Mouse (Mus musculus) urinary bladder, postnatal 10 days (tissue): ENCODE results near the gene Gm2431.
"Not testable (repeated sequence)": the region's sequence is repeated elsewhere in the genome, so short reads cannot be mapped to it uniquely, and the experiment has no call there.

Experiments
- DNase-seq: peaks from one replicate; pipeline ENCODE4 v3.0.0; 2022; ENCODE audit warnings: low spot score

The Gm2431 gene

DNA sequence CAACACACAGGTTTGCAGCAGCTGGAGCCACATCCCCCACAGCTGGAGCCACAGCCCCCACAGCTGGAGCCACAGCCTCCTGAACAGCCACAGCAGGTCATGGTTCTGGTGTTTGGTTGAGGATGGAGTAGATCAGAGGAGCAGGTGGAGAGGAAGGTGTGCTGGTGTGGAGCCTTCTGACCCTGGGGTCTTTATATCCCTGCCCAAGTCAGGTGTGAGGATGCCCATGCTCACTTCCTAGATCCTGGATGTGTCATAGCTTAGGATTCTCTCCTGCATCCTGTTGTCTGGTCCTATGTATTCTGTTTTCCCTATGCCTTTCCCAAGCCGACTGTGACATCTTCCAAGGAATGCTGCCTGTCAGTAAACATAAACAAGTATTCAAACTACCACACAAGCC lies at the start of gene Gm2431:
Gene Gm2431, minus strand, starts transcription at position 101 of the 400 bp plus-strand sequence.
- not testable (repeated sequence) for DNase-seq

DNA sequence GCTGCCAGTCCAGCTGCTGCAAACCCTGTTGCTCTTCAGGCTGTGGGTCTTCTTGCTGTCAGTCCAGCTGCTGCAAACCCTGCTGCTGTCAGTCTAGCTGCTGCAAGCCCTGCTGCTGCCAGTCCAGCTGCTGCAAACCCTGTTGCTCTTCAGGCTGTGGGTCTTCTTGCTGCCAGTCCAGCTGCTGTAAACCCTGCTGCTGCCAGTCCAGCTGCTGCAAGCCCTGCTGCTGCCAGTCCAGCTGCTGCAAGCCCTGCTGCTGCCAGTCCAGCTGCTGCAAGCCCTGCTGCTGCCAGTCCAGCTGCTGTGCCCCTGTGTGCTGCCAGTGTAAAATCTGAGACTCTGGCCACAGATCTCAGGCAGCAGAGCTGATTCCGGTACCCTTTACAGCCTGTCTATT lies 45.8 kb upstream of the Gm2431 start:
- not testable (repeated sequence) for DNase-seq

DNA sequence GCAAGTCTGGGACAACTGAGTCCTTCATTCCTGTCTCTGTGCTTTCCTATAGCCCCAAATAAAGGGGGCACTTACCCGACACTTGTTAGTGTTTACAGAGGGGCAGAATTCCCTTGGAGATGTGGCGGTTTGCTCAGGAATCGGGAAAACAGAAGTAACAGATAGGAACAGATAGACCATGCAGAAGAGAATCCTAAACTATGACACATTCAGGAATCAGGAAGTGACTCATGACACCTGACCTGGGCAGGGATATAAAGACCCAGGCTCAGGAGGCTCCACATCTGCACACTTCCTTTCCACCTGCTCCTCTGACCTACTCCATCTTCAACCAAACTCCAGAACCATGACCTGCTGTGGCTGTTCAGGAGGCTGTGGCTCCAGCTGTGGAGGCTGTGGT lies 45.1 kb upstream of the Gm2431 start, which contains the start of gene Krtap5-4:
Gene Krtap5-4, plus strand, starts transcription at position 301 of the 400 bp plus-strand sequence.
- no peak for DNase-seq

DNA sequence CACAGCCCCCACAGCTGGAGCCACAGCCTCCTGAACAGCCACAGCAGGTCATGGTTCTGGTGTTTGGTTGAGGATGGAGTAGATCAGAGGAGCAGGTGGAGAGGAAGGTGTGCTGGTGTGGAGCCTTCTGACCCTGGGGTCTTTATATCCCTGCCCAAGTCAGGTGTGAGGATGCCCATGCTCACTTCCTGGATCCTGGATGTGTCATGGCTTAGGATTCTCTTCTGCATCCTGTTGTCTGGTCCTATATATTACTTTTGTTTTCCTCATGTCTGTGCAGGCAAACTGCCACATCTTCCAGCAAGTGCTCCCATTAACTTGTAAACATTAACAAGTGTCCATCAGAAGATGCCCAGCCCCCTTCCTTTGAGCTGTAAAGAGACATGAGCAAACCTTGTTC lies 38.9 kb upstream of the Gm2431 start, which contains the start of gene Krtap5-1:
Gene Krtap5-1, minus strand, starts transcription at position 101 of the 400 bp plus-strand sequence.
- not testable (repeated sequence) for DNase-seq

DNA sequence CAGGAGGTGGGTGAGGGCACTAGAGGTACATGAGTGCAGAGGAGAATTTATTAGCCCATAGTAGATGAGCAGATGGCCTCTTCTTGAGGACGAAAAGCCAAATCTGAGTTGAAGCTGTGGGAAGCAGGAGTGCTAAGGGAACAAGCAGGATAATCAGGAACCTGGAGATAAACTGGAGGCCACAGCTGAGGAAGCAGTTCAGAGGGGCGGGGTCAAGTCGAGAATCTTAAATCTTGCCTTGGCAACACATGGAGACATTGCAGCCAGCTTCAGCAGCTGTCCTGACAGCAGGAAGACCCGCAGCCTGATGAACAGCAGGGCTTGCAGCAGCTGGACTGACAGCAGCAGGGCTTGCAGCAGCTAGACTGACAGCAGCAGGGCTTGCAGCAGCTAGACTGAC lies 38.0 kb upstream of the Gm2431 start:
- DNase-seq, result not testable (repeated sequence)

DNA sequence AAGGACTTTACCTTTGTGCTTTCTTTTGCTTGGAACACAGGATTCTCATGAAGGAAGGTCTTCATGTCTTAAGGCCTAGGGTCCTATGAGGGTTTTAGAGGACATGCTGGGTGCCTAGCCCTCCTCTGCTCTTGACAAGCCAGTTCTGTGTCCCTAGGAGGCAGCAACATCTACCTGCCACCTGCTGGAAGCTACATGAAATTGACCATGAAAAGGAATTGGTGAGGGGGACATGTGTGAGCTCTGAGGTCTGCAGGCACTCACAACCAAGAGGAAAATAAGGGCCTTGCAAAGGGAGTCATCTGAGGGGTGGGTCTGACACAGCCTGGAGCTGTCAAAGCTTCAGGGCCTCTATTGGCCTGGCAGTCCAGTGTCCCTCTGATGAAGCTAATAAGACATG lies 37.3 kb upstream of the Gm2431 start:
- DNase-seq, result no peak

DNA sequence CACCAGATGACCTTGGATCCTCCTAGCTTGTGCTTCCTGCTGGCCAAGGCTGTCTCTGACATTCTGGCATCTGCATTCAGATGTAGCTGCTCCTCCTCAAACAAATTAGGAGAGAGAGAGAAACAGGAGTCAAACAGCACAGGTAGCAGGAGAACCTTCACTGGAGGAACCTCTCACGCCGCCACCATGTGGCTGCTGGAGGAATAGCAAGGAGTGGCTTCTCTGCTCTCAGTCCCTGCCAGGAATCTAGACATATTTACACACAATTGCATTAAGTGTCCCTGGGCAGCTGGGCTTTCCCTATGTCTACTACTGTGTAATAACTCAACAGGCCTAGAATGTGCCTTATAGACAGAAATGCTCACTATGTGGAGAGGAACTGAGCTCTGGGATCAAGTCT lies 35.7 kb upstream of the Gm2431 start:
- not testable (repeated sequence) for DNase-seq

DNA sequence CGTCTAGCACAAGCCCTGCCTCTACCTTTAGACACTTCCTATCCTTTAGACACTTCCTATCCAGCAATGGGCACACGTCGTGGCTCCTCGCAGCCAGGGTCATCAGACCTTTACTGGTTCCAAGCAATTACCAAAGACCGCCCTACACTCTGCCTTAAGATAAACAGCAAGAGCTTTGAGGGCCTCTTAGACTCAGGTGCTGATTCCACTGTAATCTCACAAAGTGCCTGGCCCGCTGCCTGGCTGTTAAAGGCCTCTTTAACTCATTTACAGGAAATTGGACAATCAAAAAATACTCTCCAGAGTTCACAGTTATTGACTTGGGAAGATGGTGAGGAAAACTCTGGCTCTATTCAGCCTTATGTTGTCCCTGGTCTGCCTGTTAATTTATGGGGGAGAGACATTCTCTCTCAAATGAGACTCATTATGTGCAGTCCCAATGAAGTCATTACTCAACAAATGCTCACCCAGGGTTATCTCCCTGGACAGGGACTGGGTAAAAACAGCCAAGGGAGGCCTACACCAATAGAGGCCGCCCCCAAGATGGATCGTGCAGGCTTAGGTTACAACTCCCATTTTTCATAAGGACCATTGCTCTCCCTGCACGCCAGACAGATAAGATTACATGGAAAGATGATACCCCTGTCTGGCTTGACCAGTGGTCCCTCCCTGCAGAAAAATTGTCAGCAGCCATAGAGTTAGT lies 27.9 kb upstream of the Gm2431 start:
- not testable (repeated sequence) for DNase-seq

DNA sequence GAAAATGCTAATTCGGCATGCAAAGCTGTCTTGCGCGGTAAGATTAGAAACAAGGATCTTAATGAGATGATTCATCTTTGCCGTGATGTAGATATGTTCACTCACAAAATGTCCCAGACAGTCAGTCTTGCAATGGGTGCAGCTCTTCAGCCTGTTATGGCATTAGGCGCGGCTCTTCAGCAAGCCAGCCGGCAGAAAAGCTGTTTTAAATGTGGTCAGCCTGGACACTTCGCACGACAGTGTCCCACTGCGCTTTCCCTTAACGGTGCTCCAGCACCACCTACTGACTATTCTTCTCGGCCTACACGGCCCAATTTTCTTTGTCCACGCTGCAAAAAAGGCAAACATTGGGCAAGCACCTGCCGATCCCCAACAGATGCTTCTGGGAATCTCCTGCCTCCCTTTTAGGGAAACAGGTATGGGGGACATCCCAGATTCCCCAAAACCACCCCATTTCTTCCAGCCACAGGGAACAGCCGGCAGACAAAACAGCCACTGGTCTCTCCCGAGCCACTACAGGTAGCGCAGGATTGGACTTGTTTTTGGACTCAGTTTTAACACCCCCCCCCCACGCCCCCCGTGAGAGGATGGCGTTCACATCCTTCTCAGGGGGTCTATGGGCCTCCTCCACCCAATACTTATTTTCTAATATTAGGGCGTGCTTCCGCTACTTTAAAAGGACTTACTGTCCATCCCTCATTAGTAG lies 27.1 kb upstream of the Gm2431 start:
- DNase-seq, result no peak

DNA sequence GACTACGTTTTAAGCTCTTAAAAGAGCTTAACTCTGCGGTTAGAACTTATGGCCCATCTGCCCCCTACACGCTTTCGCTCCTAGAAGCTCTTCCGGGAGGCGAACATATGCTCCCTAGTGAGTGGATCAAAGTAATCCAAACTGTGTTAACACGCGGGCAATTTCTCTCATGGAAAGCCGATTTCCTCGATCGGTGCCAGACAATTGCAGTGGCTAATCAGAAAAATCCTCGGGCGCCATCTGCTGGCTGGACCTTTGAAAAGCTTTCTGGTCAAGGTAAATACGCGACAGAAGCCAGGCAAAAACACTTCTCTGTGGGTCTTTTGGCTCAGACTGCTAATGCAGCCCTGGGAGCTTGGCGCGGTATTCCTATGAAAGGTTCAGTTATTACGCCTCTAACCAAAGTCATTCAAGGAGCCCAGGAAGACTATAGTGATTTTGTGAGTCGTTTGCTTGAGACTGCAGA lies 26.5 kb upstream of the Gm2431 start:
- peak; percentile 73 for DNase-seq

DNA sequence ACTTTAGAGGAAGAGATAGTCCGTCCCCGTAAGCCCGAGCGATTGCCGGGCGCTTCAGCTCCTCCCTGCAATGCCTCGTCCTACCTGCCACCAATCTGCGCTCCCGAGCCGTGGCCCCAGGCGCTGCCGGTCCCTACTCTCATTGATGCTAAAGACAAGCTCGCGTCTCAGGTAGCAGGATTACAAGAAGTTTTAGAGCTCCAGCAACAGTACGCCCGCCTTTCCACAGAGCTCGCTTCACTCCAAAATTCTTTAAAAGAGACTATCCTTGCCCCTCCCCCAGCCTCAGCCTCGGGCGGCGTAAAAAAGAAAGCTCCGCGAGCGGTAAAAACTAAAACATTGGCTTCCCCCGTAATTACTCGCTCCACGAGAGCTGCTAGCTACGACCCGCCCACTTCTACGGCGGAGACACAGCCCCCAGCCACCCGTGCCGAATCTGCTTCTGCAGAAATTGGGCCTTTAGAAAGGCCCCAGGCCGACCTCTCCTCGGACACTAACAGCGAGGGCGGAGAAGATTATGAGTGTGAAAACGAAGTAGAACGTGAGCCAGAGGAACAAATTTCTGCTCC lies 26.0 kb upstream of the Gm2431 start:
- no peak for DNase-seq

DNA sequence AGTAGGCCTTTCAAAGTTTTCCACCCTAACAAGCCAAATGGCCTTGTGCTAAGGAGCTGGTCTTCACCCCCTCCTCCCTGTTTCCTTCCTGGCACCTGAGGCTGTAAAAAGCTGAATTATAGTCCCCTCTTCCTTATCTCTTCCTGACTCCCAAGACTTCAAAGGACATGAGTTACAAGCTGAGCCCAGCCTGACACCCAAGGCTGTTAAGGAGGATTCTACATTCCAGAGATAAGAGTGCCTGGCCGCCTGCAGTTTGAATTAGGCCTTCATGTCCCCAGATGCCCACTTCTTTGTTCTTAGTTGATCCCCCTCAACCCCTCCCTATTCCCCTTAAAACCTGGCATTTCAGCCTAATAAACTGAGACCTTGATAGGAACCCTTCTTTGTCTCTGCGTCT lies 24.7 kb upstream of the Gm2431 start:
- not testable (repeated sequence) for DNase-seq

DNA sequence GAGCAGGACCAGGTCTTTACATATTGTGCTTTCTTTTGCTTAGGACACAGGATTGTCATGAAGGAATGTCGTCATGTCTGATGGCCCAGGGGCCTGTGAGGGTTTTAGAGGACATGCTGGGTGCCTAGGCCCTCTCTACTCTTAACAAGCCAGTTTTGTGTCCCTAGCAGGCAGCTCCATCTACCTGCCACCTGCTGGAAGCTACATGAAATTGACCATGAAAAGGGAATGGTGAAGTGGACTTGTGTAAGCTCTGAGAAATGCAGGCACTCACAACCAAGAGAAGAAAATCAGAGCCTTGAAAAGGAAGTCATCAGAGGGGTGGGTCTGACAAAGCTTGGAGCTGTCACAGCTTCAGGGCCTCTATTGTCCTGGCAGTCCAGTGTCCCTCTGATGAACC lies 21.1 kb upstream of the Gm2431 start:
- not testable (repeated sequence) for DNase-seq

DNA sequence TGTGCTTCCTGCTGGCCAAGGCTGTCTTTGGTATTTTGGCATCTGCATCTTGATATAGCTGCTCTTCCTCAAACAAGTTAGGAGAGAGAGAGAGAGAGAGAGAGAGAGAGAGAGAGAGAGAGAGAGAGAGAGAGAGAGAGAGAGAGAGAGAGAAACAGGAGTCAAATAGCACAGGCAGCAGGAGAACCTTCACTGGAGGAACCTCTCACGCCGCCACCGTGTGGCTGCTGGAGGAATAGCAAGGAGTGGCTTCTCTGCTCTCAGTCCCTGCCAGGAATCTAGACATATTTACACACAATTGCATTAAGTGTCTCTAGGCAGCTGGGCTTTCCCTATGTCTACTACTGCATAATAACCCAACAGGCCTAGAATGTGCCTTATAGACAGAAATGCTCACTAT lies 20.0 kb upstream of the Gm2431 start:
- not testable (repeated sequence) for DNase-seq

DNA sequence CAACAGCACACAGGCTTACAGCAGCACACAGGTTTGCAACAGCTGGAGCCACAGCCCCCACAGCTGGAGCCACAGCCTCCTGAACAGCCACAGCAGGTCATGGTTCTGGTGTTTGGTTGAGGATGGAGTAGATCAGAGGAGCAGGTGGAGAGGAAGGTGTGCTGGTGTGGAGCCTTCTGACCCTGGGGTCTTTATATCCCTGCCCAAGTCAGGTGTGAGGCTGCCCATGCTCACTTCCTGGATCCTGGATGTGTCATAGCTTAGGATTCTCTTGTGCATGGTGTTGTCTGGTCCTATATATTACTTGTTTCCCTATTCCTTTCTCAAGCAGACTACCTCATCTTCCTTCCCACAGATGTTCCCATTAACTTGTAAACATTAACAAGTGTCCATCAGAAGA lies 16.1 kb upstream of the Gm2431 start, which contains the start of gene Gm4559:
Gene Gm4559, minus strand, starts transcription at position 101 of the 400 bp plus-strand sequence.
- DNase-seq, result not testable (repeated sequence)

DNA sequence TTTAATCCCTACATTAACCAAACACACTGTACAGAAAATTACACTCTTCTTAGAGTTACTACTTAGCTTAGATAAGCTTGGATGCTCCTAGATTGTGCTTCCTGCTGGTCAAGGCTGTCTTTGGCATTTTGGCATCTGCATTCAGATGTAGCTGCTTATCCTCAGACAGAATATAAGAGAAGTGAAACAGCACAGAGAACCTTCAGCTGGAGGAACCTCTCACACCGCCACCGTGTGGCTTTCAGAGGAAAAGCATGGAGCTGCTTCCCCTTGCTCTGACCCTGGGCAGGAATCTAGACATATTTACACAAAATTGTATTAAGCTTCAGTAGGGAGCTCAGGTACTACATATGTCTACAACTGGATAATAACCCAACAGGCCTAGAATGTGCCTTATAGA lies 2.6 kb downstream of the Gm2431 start:
- no peak for DNase-seq

DNA sequence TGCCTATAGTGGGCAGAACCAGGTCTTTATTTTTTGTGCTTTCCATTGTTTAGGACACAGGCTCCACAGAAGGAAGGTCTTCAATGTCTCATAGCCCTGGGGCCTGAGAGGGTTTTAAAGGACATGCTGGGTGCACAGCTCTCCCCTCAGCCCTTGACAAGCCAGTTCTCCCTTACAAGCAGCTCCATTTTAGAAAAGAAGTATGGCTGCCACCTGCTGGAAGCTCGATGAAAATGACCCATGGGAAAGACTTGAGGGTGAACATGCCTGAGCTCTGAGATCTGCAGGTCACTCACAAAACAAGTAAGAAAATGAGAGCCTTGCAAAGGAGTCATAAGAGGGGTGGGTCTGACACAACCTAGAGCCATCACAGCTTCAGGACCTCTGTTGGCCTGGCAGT lies 8.3 kb downstream of the Gm2431 start:
- DNase-seq, result no peak

DNA sequence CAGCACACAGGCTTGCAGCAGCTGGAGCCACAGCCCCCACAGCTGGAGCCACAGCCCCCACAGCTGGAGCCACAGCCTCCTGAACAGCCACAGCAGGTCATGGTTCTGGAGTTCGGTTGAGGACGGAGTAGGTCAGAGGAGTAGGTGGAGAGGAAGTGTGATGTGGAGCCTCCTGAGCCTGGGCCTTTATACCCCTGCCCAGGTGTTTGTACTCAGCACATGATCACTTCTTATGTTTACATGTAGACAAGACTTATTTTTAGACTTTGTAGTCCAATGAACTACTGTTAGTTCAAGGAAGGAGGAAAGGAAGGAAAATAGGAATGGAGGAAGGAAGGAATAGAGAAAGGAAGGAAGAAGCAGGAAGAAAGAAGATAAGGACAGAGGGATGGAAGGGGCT lies 17.2 kb downstream of the Gm2431 start, which contains the start of gene Gm40460:
Gene Gm40460, minus strand, starts transcription at position 101 of the 400 bp plus-strand sequence.
- no peak for DNase-seq

DNA sequence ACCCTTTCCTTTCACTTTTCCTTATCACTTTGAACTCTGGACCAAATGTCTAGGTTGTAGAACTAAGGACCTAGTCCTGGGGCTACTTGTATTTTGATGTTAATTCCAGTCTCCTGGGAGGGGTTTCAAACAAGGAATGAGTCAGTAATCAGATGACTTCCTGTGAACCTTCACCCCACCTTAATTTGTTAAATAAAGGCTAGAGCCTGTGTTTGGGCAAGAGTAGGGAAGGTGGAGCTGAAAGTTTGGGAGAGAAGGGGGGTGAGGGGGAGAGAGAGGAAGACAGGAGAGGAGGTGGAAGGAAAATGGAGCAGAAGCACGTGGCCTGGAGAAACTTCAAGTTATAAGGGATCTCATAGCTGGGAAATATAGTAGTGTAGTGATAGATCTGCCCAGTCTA lies 26.6 kb downstream of the Gm2431 start:
- no peak for DNase-seq

DNA sequence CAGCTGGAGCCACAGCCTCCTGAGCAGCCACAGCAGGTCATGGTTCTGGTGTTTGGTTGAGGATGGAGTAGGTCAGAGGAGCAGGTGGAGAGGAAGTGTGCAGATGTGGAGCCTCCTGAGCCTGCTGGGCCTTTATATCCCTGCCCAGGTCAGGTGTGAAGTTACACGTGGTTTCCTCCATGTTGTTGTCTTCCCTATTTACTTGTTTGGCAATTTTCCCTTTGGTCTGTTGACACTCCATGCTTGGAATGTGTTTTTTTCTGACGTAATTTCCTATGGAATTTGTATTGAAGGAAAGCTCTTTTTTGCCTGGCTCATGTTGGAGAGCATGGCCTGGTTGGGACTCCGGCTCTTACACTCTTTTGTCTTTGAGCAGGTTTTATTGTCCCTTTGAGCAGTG lies 28.3 kb downstream of the Gm2431 start, which contains the start of gene Krtap5-5:
Gene Krtap5-5, minus strand, starts transcription at position 101 of the 400 bp plus-strand sequence.
- not testable (repeated sequence) for DNase-seq

DNA sequence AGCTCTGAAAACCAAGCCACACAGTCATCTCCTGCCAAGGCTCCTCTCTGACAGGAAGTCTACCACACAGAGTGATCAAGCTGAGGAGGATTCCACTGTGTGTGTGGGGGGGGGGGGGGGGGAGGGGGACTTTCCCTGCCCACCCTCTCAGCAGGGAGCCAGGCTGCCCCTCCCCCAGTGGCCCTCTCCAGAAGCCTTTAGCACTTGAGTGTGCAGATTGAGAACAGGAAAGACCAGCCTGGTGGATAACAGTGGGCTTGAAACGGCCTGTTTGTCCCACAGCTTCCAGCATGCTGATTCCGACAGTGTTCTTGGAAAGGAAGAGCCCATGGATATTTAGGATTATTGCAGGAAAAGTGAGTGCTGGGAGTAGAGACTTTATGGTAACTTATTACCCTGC lies 33.6 kb downstream of the Gm2431 start:
- DNase-seq, result no peak

DNA sequence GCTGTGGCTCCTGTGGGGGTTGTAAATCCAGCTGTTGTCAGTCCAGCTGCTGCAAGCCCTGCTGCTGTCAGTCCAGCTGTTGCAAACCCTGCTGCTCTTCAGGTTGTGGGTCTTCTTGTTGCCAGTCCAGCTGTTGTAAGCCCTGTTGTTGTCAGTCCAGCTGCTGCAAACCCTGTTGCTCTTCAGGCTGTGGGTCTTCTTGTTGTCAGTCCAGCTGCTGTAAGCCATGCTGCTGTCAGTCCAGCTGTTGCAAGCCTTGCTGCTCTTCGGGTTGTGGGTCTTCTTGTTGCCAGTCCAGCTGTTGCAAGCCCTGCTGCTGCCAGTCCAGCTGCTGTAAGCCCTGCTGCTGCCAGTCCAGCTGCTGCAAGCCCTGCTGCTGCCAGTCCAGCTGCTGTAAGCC lies 46.0 kb downstream of the Gm2431 start:
- not testable (repeated sequence) for DNase-seq

DNA sequence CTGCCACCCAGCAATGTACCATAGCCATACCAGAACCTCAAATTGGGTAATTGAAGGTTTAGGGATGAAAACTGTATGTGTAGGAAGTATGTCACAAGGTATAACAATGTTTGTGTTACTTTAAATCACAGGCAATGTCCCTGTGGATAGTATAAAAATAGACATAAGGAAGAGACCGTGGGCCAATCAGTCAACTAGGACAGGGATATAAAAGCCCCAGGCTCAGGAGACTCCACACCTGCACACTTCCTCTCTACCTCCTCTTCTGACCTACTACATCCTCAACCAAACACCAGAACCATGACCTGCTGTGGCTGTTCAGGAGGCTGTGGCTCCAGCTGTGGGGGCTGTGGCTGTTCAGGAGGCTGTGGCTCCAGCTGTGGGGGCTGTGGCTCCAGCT lies 46.6 kb downstream of the Gm2431 start, which contains the start of gene Gm7579:
Gene Gm7579, plus strand, starts transcription at position 301 of the 400 bp plus-strand sequence.
- no peak for DNase-seq
